Mouse (Mus musculus) heart, postnatal 0 days (tissue): ENCODE results near the gene Atp8b4. TPM values are rescaled to one million over a fixed set of nuclear protein-coding genes. Genes with fewer than 3 reads are reported as not detected.

Experiments
- ATAC-seq: fragments of 200-750 bp; cut with Nextera tagmentation; 2 replicates; pipeline ENCODE4 v1.8.0; 2017; ENCODE audit warnings: low read depth, moderate number of reproducible peaks, moderate library complexity; ENCODE audit not compliant: insufficient read depth
- DNase-seq: peaks from one replicate; pipeline ENCODE4 v3.0.0-alpha.2; 2016; ENCODE audit warnings: low spot score
- H3K27ac ChIP-seq: fragments of 300-500 bp; sonication (generic); 2 replicates; pipeline ENCODE4 v1.5.1; 2014; ENCODE audit warnings: low read depth, mild to moderate bottlenecking
- H3K27me3 ChIP-seq: fragments of 300-500 bp; sonication (generic); 2 replicates; pipeline ENCODE4 v1.6.1; 2014; ENCODE audit warnings: low read length, mixed read lengths; ENCODE audit not compliant: control insufficient read depth, insufficient read depth
- H3K36me3 ChIP-seq: fragments of 300-500 bp; sonication (generic); replicated peaks from 2 replicates; pipeline ENCODE4 v1.6.1; 2014; ENCODE audit warnings: low read length, mixed read lengths; ENCODE audit not compliant: control insufficient read depth, insufficient read depth
- H3K4me1 ChIP-seq: fragments of 300-500 bp; sonication (generic); 2 replicates; pipeline ENCODE4 v1.6.1; 2014; ENCODE audit warnings: antibody characterized with exemption; ENCODE audit not compliant: control insufficient read depth, insufficient read depth
- H3K4me2 ChIP-seq: fragments of 300-500 bp; sonication (generic); 2 replicates; pipeline ENCODE4 v1.6.1; 2014; ENCODE audit warnings: low read depth, mild to moderate bottlenecking, low read length, moderate library complexity
- H3K4me3 ChIP-seq: fragments of 300-500 bp; sonication (generic); 2 replicates; pipeline ENCODE4 v1.5.1; 2014; ENCODE audit warnings: low read depth, low read length
- H3K9ac ChIP-seq: fragments of 300-500 bp; sonication (generic); replicated peaks from 2 replicates; pipeline ENCODE4 v1.6.1; 2014; ENCODE audit warnings: low read depth, low read length, mixed read lengths
- H3K9me3 ChIP-seq: fragments of 300-500 bp; sonication (generic); replicated peaks from 2 replicates; pipeline ENCODE4 v1.6.1; 2016; ENCODE audit warnings: low read length; ENCODE audit not compliant: control insufficient read depth
- CTCF ChIP-seq: IDR thresholded peaks from 2 replicates; pipeline ENCODE4 v1.5.1; 2016; ENCODE audit warnings: antibody characterized with exemption, control low read depth, low read depth
- EP300 ChIP-seq: IDR thresholded peaks from 2 replicates; pipeline ENCODE4 v1.6.1; 2016; ENCODE audit warnings: antibody characterized with exemption, low read depth
- WGBS: fragments of 180-500 bp; shearing (Covaris S2); extraction: QIAGEN DNeasy Blood & Tissue Kit; methylation state at CpG from one replicate; pipeline ENCODE4 v1.1.7; 2014; 5-methylcytosine and 5-hydroxymethylcytosine counted together
- polyA plus RNA-seq: library from polyadenylated mRNA; unstranded; fragments of >200 nt; fragmentation: Nextera tagmentation; extraction: Ambion mirVana; gene quantifications from 2 replicates; pipeline ENCODE4 v1.2.1, GENCODE M21; 2015
- total RNA-seq: library from RNA; depleted of rRNA; stranded (reverse); fragments of >200 nt; gene quantifications from 2 replicates; pipeline ENCODE4 v1.2.3, GENCODE M21; 2014; ENCODE audit warnings: low replicate concordance; rRNA removed

Gene Atp8b4
- 0.04 TPM in 1 of 2 replicates, not detected in the other for total RNA-seq
- 0.14 and 0.27 TPM in 2 replicates for polyA plus RNA-seq

DNA sequence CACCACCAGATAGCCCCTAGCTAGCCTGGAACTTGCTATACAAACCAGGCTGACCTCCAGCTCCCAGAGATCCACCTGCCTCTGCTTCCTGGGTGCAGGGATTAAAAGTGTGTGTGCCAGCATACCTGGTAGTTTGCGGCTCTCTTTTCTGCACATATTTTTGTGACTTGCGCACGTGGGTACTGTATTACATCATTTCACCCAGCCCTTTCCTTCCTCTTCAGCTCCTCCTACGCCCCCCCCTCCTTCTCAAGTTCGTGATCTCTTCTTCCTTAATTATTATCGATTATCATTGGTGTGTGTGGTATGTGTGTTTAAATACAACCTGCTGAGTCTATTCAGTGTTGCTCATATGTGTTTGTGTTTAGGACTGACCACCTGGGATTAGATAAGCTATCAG, at the start of gene Atp8b4:
Gene Atp8b4 (minus strand): TSS at position 154 of the 400 bp plus-strand sequence.
- ATAC-seq: no peak
- 76% methylated on average over 6 of the region's 6 CpGs for WGBS
- no peak within 1 kb of the TSS for H3K9ac ChIP-seq
- TF ChIP-seq EP300 (no peak), CTCF (no peak)
- H3K9me3 ChIP-seq: no peaks in the 10 kb centered on the region
- H3K27me3 ChIP-seq: no peaks in the 10 kb centered on the region
- H3K4me2 ChIP-seq: no peak within 1 kb of the TSS
- H3K4me3 ChIP-seq: no peak within 1 kb of the TSS
- H3K36me3 ChIP-seq: no peaks in the 10 kb centered on the region
- DNase-seq: no peak
- H3K4me1 ChIP-seq: no peaks in the 10 kb centered on the region; the same call in 1 of the 2 replicates
- H3K27ac ChIP-seq: no peak within 1 kb of the TSS

DNA sequence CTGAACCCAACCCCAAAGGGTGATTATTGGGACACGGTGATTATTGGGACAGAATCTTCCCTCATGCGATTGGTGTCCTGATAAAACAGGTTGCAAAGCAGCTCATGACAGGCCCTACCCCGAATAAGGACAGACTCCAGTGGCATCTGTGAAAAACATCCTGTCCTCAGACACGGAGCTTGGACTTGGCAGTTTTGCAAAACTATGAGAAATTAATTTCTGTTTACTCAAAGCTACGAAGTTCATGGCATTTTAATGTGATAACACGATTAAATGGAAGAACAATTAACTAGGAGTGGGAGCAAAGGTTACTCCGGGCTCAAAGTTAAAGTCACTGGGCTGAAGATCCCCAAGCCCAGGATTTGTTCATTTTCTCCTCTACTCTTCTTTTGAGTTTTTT, 49.2 kb upstream of the Atp8b4 start:
- no peak overlapping the region for H3K9ac ChIP-seq
- no peak for ATAC-seq
- H3K36me3 ChIP-seq: no peaks in the 10 kb centered on the region
- WGBS: 72% methylated on average over 7 of the region's 7 CpGs
- H3K9me3 ChIP-seq: no peaks in the 10 kb centered on the region
- H3K4me3 ChIP-seq: no peak overlapping the region
- no peak overlapping the region for H3K4me2 ChIP-seq
- no peak overlapping the region for H3K27ac ChIP-seq
- peaks cover 11% of the 10 kb centered on the region for H3K4me1 ChIP-seq
- TF ChIP-seq EP300 (no peak), CTCF (no peak)
- no peak for DNase-seq
- peaks cover 38% of the 10 kb centered on the region for H3K27me3 ChIP-seq

DNA sequence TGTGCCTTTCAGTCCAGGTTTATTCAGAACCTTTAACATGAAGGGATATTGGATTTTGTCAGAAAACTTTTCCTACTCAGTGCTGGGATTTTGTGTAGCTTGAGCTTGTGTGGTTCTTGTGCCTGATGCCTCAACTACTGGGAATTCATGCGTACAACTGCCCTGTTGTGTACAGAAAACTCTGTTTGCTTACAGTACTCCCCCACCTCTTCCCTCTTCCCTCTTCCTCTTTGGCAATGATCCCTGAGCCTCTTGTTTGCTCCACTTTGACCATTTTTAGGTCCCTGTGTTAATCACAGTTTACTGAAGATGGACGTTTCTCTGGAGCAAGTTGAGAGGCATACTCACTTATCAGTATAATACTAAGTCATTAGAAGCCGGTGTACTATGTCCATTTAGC, 45.9 kb upstream of the Atp8b4 start:
- no peak overlapping the region for H3K27ac ChIP-seq
- ATAC-seq: no peak

DNA sequence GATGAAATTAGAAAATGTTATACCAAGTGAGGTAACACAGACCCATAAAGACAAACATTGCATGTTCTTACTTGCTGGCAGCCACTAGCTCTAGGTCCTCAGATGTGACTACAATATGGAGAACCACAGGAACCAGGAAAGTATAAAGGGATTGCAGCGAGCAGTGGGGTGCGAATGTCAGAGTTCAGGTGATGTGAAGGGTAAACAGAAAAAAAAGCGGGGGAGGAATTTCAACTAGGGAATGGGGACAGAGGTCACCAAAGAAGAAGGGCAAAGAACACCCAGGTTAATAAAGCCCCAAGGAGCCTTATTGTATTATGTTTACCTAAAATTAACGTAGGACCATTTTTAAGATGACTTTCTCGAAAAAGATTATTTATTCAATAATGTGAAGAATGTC, 44.8 kb upstream of the Atp8b4 start:
- Histone ChIP-seq H3K9ac (no peak overlapping the region), H3K4me1 (peaks cover 4% of the 10 kb centered on the region; the same call in 1 of the 2 replicates), H3K36me3 (no peaks in the 10 kb centered on the region), H3K27me3 (no peaks in the 10 kb centered on the region; the same call in 1 of the 2 replicates), H3K4me2 (no peak overlapping the region), H3K4me3 (no peak overlapping the region), H3K27ac (no peak overlapping the region), H3K9me3 (no peaks in the 10 kb centered on the region)
- DNase-seq (no peak), ATAC-seq (no peak)
- 66% methylated on average over 5 of the region's 5 CpGs for WGBS
- TF ChIP-seq EP300: no peak
- no peak for TF ChIP-seq CTCF

More for the DNA sequence above, 45.9 kb upstream of the Atp8b4 start:
- Histone ChIP-seq H3K36me3 (no peaks in the 10 kb centered on the region), H3K4me2 (no peak overlapping the region), H3K4me1 (no peaks in the 10 kb centered on the region), H3K9ac (no peak overlapping the region), H3K4me3 (no peak overlapping the region), H3K27me3 (peaks cover 7% of the 10 kb centered on the region), H3K9me3 (no peaks in the 10 kb centered on the region)
- no peak for DNase-seq
- TF ChIP-seq CTCF: no peak
- WGBS: 73% methylated on average over 3 of the region's 3 CpGs

DNA sequence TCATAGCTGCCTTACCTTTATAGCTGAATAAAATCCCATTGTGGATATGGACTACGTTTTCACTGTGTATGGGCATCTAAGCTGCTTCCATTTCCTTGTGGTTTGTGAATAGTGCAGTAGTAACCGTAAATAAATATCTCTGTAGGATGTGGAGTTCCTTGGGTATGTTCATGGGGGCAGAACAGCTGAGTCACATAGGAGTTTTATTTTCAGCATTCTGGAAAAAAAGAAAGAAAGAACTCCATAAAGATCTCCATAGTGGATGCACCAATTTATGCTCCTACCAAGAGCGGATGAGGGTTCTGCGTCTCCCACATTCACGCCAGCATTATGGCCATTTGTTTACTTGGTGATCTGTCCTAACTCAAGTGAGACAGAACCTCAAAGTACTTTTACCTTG, 41.7 kb upstream of the Atp8b4 start:
- Histone ChIP-seq H3K4me1 (peaks cover 5% of the 10 kb centered on the region; the same call in 1 of the 2 replicates), H3K27ac (no peak overlapping the region), H3K4me3 (no peak overlapping the region), H3K9me3 (no peaks in the 10 kb centered on the region), H3K36me3 (no peaks in the 10 kb centered on the region), H3K9ac (no peak overlapping the region), H3K27me3 (no peaks in the 10 kb centered on the region), H3K4me2 (no peak overlapping the region)
- DNase-seq (no peak), ATAC-seq (no peak)
- no peak for TF ChIP-seq CTCF
- no peak for TF ChIP-seq EP300
- WGBS: 90% methylated on average over 5 of the region's 5 CpGs

DNA sequence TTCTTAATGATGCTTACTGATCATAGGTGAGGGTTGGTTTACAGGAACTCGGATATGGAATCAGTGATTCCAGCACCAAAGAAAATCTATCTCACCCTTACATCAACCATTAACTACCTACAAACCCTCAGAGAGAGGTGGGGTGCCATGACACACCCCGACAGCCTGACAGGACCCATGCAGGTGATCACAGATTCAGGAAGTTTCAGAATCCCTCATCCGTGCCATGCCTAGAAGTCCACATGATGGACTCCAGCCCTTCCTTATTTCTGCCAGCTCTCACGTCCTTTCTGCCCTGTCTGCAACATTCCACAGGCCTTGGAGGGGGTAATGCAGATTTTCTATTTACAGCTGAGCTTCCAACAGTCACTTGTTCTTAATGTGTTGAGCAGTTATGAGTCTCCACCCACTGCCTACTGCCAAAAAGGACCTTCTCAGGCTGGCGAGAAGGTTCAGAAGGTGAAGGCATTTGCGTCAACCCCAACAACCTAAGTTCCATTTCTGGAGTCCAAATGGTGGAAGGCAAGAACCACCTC, 40.0 kb upstream of the Atp8b4 start:
- DNase-seq (no peak), ATAC-seq (no peak)
- peaks cover 5% of the 10 kb centered on the region; the same call in 1 of the 2 replicates for H3K4me1 ChIP-seq
- H3K36me3 ChIP-seq: no peaks in the 10 kb centered on the region
- 49% methylated on average over 6 of the region's 6 CpGs for WGBS
- H3K27ac ChIP-seq: no peak overlapping the region
- no peak overlapping the region for H3K4me2 ChIP-seq
- H3K9ac ChIP-seq: no peak overlapping the region
- no peaks in the 10 kb centered on the region for H3K27me3 ChIP-seq
- H3K4me3 ChIP-seq: no peak overlapping the region
- TF ChIP-seq CTCF: no peak
- no peak for TF ChIP-seq EP300
- H3K9me3 ChIP-seq: no peaks in the 10 kb centered on the region
